Mouse (Mus musculus) right cerebral cortex, adult 18-20 months (tissue): Measurements from ENCODE around the gene Tmem178b.

Experiments used
- DNase-seq: peaks from one replicate; pipeline ENCODE4 v3.0.0; 2022; ENCODE audit warnings: mixed read lengths

Tmem178b gene

DNA sequence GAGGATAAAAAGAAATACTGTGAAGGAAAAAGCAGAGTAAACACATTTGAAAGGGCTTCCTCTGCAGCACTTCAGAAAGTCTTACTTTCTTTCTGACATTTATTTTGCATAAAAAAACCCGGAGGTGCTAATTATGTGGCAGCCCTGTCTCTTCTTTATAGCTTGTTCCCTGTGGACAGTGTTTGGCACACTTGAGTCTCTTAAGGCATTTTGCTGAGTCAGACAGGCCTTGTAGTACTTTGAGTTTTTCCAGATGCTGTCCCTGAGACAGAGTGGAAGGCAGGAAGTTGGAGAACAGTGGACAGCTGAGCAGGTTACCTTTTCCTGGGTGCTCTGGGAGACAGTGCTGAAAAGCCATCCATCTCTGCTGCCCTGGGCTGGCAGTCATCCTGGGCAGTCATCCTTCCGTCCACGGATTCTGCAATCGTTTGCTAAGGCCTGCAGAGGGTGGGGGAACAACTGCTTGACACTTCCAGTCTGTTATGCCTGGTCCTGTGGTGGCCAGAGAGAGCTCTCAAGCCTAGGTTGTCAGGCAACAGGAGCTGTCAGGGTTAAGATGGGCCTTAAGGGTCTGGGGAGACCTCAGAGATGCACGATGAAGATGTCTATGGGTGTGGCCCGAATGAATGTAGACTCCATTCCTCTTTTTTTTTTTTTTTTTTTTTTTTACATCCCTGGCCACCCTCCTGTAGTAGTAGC is 46.1 kb downstream of the Tmem178b start:
- no peak for DNase-seq

- DNase-seq: no peak
Observed at GRCm38 (mm10) chr6:39926442-39926841, 53.4 kb downstream of the Tmem178b start.

DNA sequence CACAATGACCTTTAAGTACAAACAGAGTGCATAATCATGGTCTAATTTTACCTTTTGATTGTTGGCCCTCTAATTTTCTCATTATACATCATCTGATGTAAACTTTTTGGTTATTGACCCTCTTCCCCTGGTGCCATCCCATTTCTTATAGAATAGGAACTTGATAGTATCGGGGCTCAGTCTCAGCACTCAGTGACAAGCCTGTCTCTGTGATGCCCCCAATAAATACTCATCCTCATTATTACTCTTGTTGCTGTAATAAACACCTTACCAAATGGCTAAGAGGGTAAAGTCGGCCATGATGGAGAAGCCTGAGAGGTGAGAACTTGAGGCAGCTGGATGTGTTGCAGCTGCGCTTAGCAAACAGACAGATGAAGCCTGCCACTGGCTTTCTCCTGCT is 63.5 kb downstream of the Tmem178b start:
- DNase-seq: no peak

DNA sequence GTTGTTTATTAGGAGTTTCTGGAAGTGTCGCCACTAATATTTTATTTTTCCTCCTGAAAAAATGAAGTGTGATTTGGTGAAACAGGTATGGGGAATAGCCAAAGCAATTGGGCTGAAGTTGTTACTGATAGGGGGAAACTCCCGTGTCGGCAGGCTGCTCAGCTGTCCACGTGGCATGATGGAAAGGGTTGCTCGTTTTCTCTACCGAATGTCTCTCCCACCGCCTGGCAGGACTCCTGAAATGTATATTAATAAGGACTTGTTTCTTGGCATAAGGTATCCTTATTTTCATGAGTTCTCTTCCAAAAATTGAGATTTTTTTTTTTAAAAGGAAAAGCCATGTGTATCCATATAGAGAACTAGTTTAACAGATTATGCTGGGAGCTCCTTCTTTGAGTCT is 67.8 kb downstream of the Tmem178b start:
- no peak for DNase-seq

DNA sequence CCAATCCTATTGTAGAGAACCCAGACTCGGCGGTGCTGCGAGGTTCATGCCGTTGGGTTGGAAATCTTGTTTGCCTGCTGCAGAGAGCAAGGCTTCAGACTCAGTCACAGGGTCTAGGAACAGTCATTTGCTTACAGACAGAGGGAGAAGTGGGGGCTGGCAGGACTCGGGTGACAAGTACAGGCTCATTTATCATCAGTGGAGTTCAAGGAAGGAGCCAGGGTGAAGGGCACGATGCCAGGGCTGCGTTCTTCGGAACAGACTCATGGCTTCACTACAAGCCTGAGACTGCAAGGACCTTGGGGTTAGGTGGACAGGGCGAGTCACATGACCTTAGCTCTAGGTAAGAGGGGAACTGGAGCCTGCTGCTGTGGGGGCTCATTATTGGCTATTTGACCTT is 71.8 kb downstream of the Tmem178b start:
- DNase-seq: no peak

- DNase-seq: no peak
Observed at GRCm38 (mm10) chr6:39945670-39946440, 72.8 kb downstream of the Tmem178b start.

DNA sequence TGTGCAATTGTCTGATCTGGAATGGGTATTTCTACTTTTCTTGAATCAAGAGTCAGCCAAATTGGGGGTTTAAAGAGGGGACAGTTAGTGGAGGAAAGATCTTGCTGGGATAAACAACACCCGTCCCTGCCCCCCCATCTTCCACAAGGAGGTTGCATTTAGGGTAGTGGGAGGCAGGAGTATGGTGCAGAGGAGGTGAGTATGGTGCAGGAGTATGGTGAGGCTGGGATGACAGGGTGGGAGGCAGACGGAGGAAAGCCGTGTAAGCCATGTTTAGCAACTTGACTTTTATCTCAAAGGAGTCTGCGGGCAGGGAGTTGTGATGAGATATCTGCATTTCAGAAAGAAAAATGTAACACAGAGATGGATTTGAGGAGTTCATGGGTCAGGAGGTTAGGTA is 73.5 kb downstream of the Tmem178b start:
- DNase-seq: peak; percentile 38

- no peak for DNase-seq
Observed at GRCm38 (mm10) chr6:39953951-39954350, 80.9 kb downstream of the Tmem178b start.

- DNase-seq: no peak
Observed at GRCm38 (mm10) chr6:39955211-39955610, 82.1 kb downstream of the Tmem178b start.

DNA sequence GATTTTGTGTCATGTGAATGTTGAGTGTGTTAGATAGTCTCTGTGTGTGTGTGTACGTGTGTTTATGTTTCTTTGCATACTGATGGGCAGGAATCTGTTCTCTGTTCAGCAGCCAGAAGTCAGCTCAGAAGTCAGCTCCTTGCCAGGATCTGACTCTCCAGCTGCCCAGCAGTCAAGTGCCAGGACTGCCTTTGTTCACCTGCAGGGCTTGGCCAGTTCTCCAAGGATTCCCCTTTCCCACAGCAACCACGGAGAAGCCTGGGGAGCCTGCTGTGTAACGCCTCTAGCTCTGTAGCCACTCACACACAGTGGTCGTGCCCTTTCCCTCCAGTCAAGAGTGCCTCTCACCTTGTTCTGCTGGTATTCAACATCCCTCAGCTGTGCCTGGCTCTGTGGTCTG is 91.5 kb downstream of the Tmem178b start:
- DNase-seq: no peak

- no peak for DNase-seq
Observed at GRCm38 (mm10) chr6:39970281-39970680, 97.2 kb downstream of the Tmem178b start.

GRCm38 (mm10) chr6:39978942-39979341 is 105.9 kb downstream of the Tmem178b start:
- DNase-seq: peak; percentile 55

- no peak for DNase-seq
Observed at GRCm38 (mm10) chr6:39990772-39991171, 117.7 kb downstream of the Tmem178b start.

GRCm38 (mm10) chr6:39991922-39992321 is 118.9 kb downstream of the Tmem178b start:
- no peak for DNase-seq

- DNase-seq: no peak
Observed at GRCm38 (mm10) chr6:40006006-40006765, 133.1 kb downstream of the Tmem178b start.

GRCm38 (mm10) chr6:40008166-40008907 is 135.3 kb downstream of the Tmem178b start:
- DNase-seq: no peak

DNA sequence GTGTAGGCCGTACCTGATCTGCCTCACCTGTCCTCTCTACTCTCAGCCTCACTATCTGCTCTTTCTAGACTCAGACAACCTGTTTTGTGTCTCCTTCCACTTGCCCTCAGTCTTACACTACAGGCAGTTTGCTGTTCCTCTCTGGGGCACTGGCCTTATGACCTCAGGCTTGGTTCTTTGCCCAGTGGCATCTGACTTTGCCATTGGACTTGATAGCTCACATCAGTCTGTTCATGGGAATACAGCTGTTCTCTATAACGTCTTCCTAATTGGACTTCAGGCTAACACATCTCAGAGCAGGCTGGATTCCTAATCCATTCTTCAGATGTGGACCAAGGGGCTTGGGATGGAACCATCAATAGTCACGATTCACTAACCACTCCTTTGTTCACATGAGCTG is 136.6 kb downstream of the Tmem178b start:
- DNase-seq: no peak

- DNase-seq: no peak
Observed at GRCm38 (mm10) chr6:40011066-40011465, 138.0 kb downstream of the Tmem178b start.

DNA sequence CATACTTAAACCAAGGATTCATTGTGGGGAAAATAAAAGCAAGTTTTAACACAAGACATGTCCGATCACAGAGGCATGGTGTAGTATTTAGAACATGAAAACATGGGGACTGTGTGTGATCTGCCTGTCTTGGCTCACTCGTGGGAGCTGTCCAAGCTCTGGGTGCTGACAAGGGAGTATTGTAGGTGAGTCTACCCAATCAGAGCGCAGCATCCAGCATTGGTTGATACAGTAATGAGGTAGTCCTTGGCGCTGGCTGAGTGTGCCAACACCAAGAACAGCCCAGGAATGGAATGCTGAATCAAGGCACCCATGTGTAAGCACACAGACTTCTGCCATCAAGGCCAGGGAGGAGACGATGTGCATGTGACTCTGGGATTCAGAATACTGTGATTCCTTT is 138.5 kb downstream of the Tmem178b start:
- DNase-seq: no peak

- DNase-seq: no peak
Observed at GRCm38 (mm10) chr6:40013407-40013806, 140.3 kb downstream of the Tmem178b start.

DNA sequence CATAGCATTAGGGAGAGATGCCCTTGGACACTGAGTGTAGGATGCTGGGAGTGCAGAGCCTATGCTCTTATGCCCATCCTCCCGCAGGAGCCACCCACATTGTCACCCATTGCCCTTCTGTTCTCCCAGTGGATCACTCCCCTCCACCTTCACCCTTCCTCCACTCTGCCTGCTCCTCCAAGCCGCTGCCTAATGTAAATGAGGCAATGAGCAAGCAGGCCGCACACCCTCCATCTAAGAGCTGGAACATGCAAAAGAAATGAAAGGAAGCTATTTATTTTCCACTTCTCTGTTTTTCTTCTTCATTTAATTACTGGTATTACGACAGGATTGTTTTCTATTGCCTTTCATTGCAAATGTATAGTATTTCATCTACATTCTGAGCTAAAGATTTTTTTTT is 142.1 kb downstream of the Tmem178b start:
- DNase-seq: peak; percentile 38

- peak; percentile 38 for DNase-seq
Observed at GRCm38 (mm10) chr6:40015711-40016460, 142.8 kb downstream of the Tmem178b start.
